Mouse (Mus musculus): Measurements from ENCODE around the gene Rps6kl1. TPM values are rescaled to one million over a fixed set of nuclear protein-coding genes. Genes with fewer than 3 reads are reported as not detected.
A peak's percentile ranks its signal among the peaks of the same experiment; 100 is the strongest.

Gene Rps6kl1
- polyA plus RNA-seq, 1 experiment from 2014 or later = 0.94 TPM

DNA sequence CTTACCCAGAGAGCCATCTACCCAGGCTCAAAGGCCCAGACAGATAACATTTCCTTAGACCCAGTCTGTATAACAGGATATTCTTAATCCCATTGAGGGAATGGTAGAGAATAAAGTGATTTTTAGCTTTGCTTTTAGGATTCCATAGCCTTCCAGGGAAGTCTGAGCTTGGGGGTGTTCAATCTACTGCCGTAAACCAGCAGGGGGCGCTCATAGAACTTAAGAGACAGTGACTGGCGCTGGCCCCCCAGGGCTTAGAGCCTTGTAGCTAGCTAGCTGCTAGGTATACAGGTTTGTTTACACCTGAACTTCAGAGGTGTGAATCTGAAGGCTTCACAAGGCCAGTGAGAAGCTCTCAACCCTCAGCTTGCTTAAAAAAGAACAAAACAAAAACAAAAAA, 58.9 kb downstream of the Rps6kl1 start:
- ATAC-seq (ENCODE audit: low read depth) = 0 out of 2 replicates have a peak, but pooled peaks have one; percentile 35
- H3K4me1 ChIP-seq (replicated peaks; ENCODE audit: control insufficient read depth, insufficient read depth, low read length) = no peaks in the 10 kb centered on the region
- peaks cover 7% of the 10 kb centered on the region; the same call in 1 of the 2 replicates for H3K36me3 ChIP-seq (ENCODE audit: control insufficient read depth, insufficient read depth, low read length)
- H3K9me3 ChIP-seq (ENCODE audit: control insufficient read depth, low read length) = 0 out of 2 replicates have a peak, but pooled peaks cover 3% of the 10 kb centered on the region
- no peak overlapping the region for H3K27ac ChIP-seq (ENCODE audit: low read length)
- H3K27me3 ChIP-seq (ENCODE audit: control insufficient read depth, insufficient read depth, low read depth, low read length) = no peaks in the 10 kb centered on the region
- H3K4me3 ChIP-seq (ENCODE audit: low read length) = no peak overlapping the region
- 4% methylated on average over 3 of the region's 3 CpGs for WGBS
- no peak overlapping the region for H3K4me2 ChIP-seq (ENCODE audit: low read depth, low read length)
- H3K9ac ChIP-seq (ENCODE audit: low read length) = no peak overlapping the region

GRCm38 (mm10) chr12:85091190-85091589, 59.9 kb downstream of the Rps6kl1 start:
- no peaks in the 10 kb centered on the region for H3K27me3 ChIP-seq (ENCODE audit: control insufficient read depth, insufficient read depth, low read depth, low read length)
- H3K9ac ChIP-seq (ENCODE audit: low read length) = no peak overlapping the region
- ATAC-seq (ENCODE audit: low read depth) = no peak
- H3K4me1 ChIP-seq (replicated peaks; ENCODE audit: control insufficient read depth, insufficient read depth, low read length) = no peaks in the 10 kb centered on the region
- H3K36me3 ChIP-seq (ENCODE audit: control insufficient read depth, insufficient read depth, low read length) = peaks cover 8% of the 10 kb centered on the region; the same call in 1 of the 2 replicates
- H3K4me3 ChIP-seq (ENCODE audit: low read length) = no peak overlapping the region
- H3K4me2 ChIP-seq (ENCODE audit: low read depth, low read length) = no peak overlapping the region
- 0 out of 2 replicates have a peak, but pooled peaks cover 3% of the 10 kb centered on the region for H3K9me3 ChIP-seq (ENCODE audit: control insufficient read depth, low read length)
- WGBS = 74% methylated on average over 3 of the region's 3 CpGs
- H3K27ac ChIP-seq (ENCODE audit: low read length) = no peak overlapping the region

GRCm38 (mm10) chr12:85087845-85088244, 63.2 kb downstream of the Rps6kl1 start:
- 91% methylated on average over 12 of the region's 12 CpGs for WGBS
- no peak overlapping the region for H3K4me2 ChIP-seq (ENCODE audit: low read depth, low read length)
- H3K9ac ChIP-seq (ENCODE audit: low read length) = no peak overlapping the region
- 0 out of 2 replicates have a peak, but pooled peaks cover 3% of the 10 kb centered on the region for H3K9me3 ChIP-seq (ENCODE audit: control insufficient read depth, low read length)
- no peak for ATAC-seq (ENCODE audit: low read depth)
- no peak overlapping the region for H3K4me3 ChIP-seq (ENCODE audit: low read length)
- no peaks in the 10 kb centered on the region for H3K4me1 ChIP-seq (replicated peaks; ENCODE audit: control insufficient read depth, insufficient read depth, low read length)
- no peak overlapping the region for H3K27ac ChIP-seq (ENCODE audit: low read length)
- no peaks in the 10 kb centered on the region for H3K27me3 ChIP-seq (ENCODE audit: control insufficient read depth, insufficient read depth, low read depth, low read length)
- peaks cover 8% of the 10 kb centered on the region; the same call in 1 of the 2 replicates for H3K36me3 ChIP-seq (ENCODE audit: control insufficient read depth, insufficient read depth, low read length)

Other genes with a start within 250 kb of the Rps6kl1 start
- gene Fcf1, start 180.4 kb downstream of the Rps6kl1 start, polyA plus RNA-seq (2015; fragmentation: Nextera tagmentation; extraction: Ambion mirVana) = 141 and 147 TPM in 2 replicates
- 14.2 and 14.6 TPM in 2 replicates for gene Arel1, start 180.4 kb downstream of the Rps6kl1 start, polyA plus RNA-seq (2015; fragmentation: Nextera tagmentation; extraction: Ambion mirVana)
- gene Ylpm1, start 154.9 kb downstream of the Rps6kl1 start, polyA plus RNA-seq (2015; fragmentation: Nextera tagmentation; extraction: Ambion mirVana) = 25.4 and 25.5 TPM in 2 replicates
- 6.3 and 6.4 TPM in 2 replicates for gene Prox2, start 40.5 kb downstream of the Rps6kl1 start, polyA plus RNA-seq (2015; fragmentation: Nextera tagmentation; extraction: Ambion mirVana)
- 110 TPM in 2 replicates for gene Dlst, start 40.4 kb downstream of the Rps6kl1 start, polyA plus RNA-seq (2015; fragmentation: Nextera tagmentation; extraction: Ambion mirVana)
- 9.7 and 9.9 TPM in 2 replicates for gene Pgf, start 26.5 kb upstream of the Rps6kl1 start, polyA plus RNA-seq (2015; fragmentation: Nextera tagmentation; extraction: Ambion mirVana)
- 83.3 and 86.6 TPM in 2 replicates for gene Eif2b2, start 68.2 kb upstream of the Rps6kl1 start, polyA plus RNA-seq (2015; fragmentation: Nextera tagmentation; extraction: Ambion mirVana)
- 8.5 and 9.0 TPM in 2 replicates for gene Mlh3, start 119.3 kb upstream of the Rps6kl1 start, polyA plus RNA-seq (2015; fragmentation: Nextera tagmentation; extraction: Ambion mirVana)
- gene Acyp1, start 137.2 kb upstream of the Rps6kl1 start, polyA plus RNA-seq (2015; fragmentation: Nextera tagmentation; extraction: Ambion mirVana) = 67.5 and 70.2 TPM in 2 replicates
- gene Zc2hc1c, start 137.3 kb upstream of the Rps6kl1 start, polyA plus RNA-seq (2015; fragmentation: Nextera tagmentation; extraction: Ambion mirVana) = 2.5 and 2.9 TPM in 2 replicates
- gene Nek9, start 188.1 kb upstream of the Rps6kl1 start, polyA plus RNA-seq (2015; fragmentation: Nextera tagmentation; extraction: Ambion mirVana) = 20.7 and 20.9 TPM in 2 replicates
- 332 and 342 TPM in 2 replicates for gene Tmed10, start 223.6 kb upstream of the Rps6kl1 start, polyA plus RNA-seq (2015; fragmentation: Nextera tagmentation; extraction: Ambion mirVana)